Mouse (Mus musculus): ENCODE data around the gene Nectin1. TPM values are rescaled to one million over a fixed set of nuclear protein-coding genes. Genes with fewer than 3 reads are reported as not detected.

The Nectin1 gene
- polyA plus RNA-seq, 1 experiment from 2014 or later: 5.9 TPM

- Histone ChIP-seq H3K36me3 (ENCODE audit: control insufficient read depth, insufficient read depth, low read length) (no peaks in the 10 kb centered on the region), H3K9me3 (ENCODE audit: control insufficient read depth, low read length) (no peaks in the 10 kb centered on the region), H3K4me1 (replicated peaks; ENCODE audit: control insufficient read depth, insufficient read depth, low read length) (no peaks in the 10 kb centered on the region), H3K9ac (ENCODE audit: low read length) (no peak overlapping the region), H3K27ac (ENCODE audit: low read depth) (no peak overlapping the region), H3K4me3 (ENCODE audit: low read depth, low read length) (no peak overlapping the region), H3K27me3 (replicated peaks; ENCODE audit: control insufficient read depth, insufficient read depth, low read length) (0 out of 2 replicates have a peak, but pooled peaks cover 3% of the 10 kb centered on the region), H3K4me2 (ENCODE audit: low read length) (no peak overlapping the region)
- DNase-seq (ENCODE audit: low spot score) (no peak), ATAC-seq (replicated peaks; ENCODE audit: low FRiP score, low TSS enrichment, low read depth) (no peak)
- WGBS: 66% methylated on average over 3 of the region's 3 CpGs
Measured at GRCm38 (mm10) chr9:43713432-43713831, 30.4 kb upstream of the Nectin1 start.

GRCm38 (mm10) chr9:43719407-43719839 lies 24.4 kb upstream of the Nectin1 start:
- Histone ChIP-seq H3K27ac (ENCODE audit: low read depth) (no peak overlapping the region), H3K4me2 (ENCODE audit: low read length) (no peak overlapping the region), H3K9ac (ENCODE audit: low read length) (no peak overlapping the region), H3K4me3 (ENCODE audit: low read depth, low read length) (no peak overlapping the region), H3K9me3 (ENCODE audit: control insufficient read depth, low read length) (no peaks in the 10 kb centered on the region), H3K4me1 (replicated peaks; ENCODE audit: control insufficient read depth, insufficient read depth, low read length) (no peaks in the 10 kb centered on the region), H3K36me3 (ENCODE audit: control insufficient read depth, insufficient read depth, low read length) (no peaks in the 10 kb centered on the region), H3K27me3 (replicated peaks; ENCODE audit: control insufficient read depth, insufficient read depth, low read length) (0 out of 2 replicates have a peak, but pooled peaks cover 3% of the 10 kb centered on the region)
- DNase-seq (ENCODE audit: low spot score): no peak
- WGBS: 73% methylated on average over 4 of the region's 4 CpGs
- ATAC-seq (replicated peaks; ENCODE audit: low FRiP score, low TSS enrichment, low read depth): no peak

GRCm38 (mm10) chr9:43720046-43720445 lies 23.7 kb upstream of the Nectin1 start:
- H3K4me2 ChIP-seq (ENCODE audit: low read length): no peak overlapping the region
- 0 out of 2 replicates have a peak, but pooled peaks cover 3% of the 10 kb centered on the region for H3K27me3 ChIP-seq (replicated peaks; ENCODE audit: control insufficient read depth, insufficient read depth, low read length)
- no peak for ATAC-seq (replicated peaks; ENCODE audit: low FRiP score, low TSS enrichment, low read depth)
- H3K36me3 ChIP-seq (ENCODE audit: control insufficient read depth, insufficient read depth, low read length): no peaks in the 10 kb centered on the region
- 79% methylated on average over 1 of the region's 1 CpGs for WGBS
- no peak overlapping the region for H3K9ac ChIP-seq (ENCODE audit: low read length)
- no peak overlapping the region for H3K4me3 ChIP-seq (ENCODE audit: low read depth, low read length)
- H3K27ac ChIP-seq (ENCODE audit: low read depth): no peak overlapping the region
- H3K9me3 ChIP-seq (ENCODE audit: control insufficient read depth, low read length): no peaks in the 10 kb centered on the region
- no peak for DNase-seq (ENCODE audit: low spot score)
- H3K4me1 ChIP-seq (replicated peaks; ENCODE audit: control insufficient read depth, insufficient read depth, low read length): no peaks in the 10 kb centered on the region

- WGBS: 14% methylated on average over 4 of the region's 4 CpGs
- H3K27ac ChIP-seq (ENCODE audit: low read depth): no peak overlapping the region
- no peaks in the 10 kb centered on the region for H3K9me3 ChIP-seq (ENCODE audit: control insufficient read depth, low read length)
- no peak overlapping the region for H3K4me3 ChIP-seq (ENCODE audit: low read depth, low read length)
- no peak overlapping the region for H3K4me2 ChIP-seq (ENCODE audit: low read length)
- DNase-seq (ENCODE audit: low spot score) (no peak), ATAC-seq (replicated peaks; ENCODE audit: low FRiP score, low TSS enrichment, low read depth) (no peak)
- no peak overlapping the region for H3K9ac ChIP-seq (ENCODE audit: low read length)
- H3K36me3 ChIP-seq (ENCODE audit: control insufficient read depth, insufficient read depth, low read length): no peaks in the 10 kb centered on the region
- H3K27me3 ChIP-seq (replicated peaks; ENCODE audit: control insufficient read depth, insufficient read depth, low read length): no peaks in the 10 kb centered on the region
- no peaks in the 10 kb centered on the region for H3K4me1 ChIP-seq (replicated peaks; ENCODE audit: control insufficient read depth, insufficient read depth, low read length)
Measured at GRCm38 (mm10) chr9:43724093-43724492, 19.7 kb upstream of the Nectin1 start.

GRCm38 (mm10) chr9:43729450-43730266 lies 14.1 kb upstream of the Nectin1 start:
- no peaks in the 10 kb centered on the region; the same call in 1 of the 2 replicates for H3K4me1 ChIP-seq (replicated peaks; ENCODE audit: control insufficient read depth, insufficient read depth, low read length)

GRCm38 (mm10) chr9:43730284-43731027 lies 13.3 kb upstream of the Nectin1 start:
- Histone ChIP-seq H3K4me2 (ENCODE audit: low read length) (no peak overlapping the region), H3K27ac (ENCODE audit: low read depth) (no peak overlapping the region), H3K4me3 (ENCODE audit: low read depth, low read length) (no peak overlapping the region), H3K9ac (ENCODE audit: low read length) (no peak overlapping the region), H3K9me3 (ENCODE audit: control insufficient read depth, low read length) (no peaks in the 10 kb centered on the region), H3K4me1 (replicated peaks; ENCODE audit: control insufficient read depth, insufficient read depth, low read length) (no peaks in the 10 kb centered on the region; the same call in 1 of the 2 replicates), H3K36me3 (ENCODE audit: control insufficient read depth, insufficient read depth, low read length) (no peaks in the 10 kb centered on the region), H3K27me3 (replicated peaks; ENCODE audit: control insufficient read depth, insufficient read depth, low read length) (no peaks in the 10 kb centered on the region)
- no peak for DNase-seq (ENCODE audit: low spot score)
- WGBS: 20% methylated on average over 22 of the region's 22 CpGs
- peak; percentile 33 for ATAC-seq (replicated peaks; ENCODE audit: low FRiP score, low TSS enrichment, low read depth)

More at GRCm38 (mm10) chr9:43729450-43730266, 14.1 kb upstream of the Nectin1 start:
- Histone ChIP-seq H3K4me2 (ENCODE audit: low read length) (no peak overlapping the region), H3K4me3 (ENCODE audit: low read depth, low read length) (no peak overlapping the region), H3K27ac (ENCODE audit: low read depth) (no peak overlapping the region), H3K36me3 (ENCODE audit: control insufficient read depth, insufficient read depth, low read length) (no peaks in the 10 kb centered on the region), H3K27me3 (replicated peaks; ENCODE audit: control insufficient read depth, insufficient read depth, low read length) (no peaks in the 10 kb centered on the region), H3K9ac (ENCODE audit: low read length) (no peak overlapping the region), H3K9me3 (ENCODE audit: control insufficient read depth, low read length) (no peaks in the 10 kb centered on the region)
- WGBS: 11% methylated on average over 10 of the region's 10 CpGs
- ATAC-seq (replicated peaks; ENCODE audit: low FRiP score, low TSS enrichment, low read depth): peak; percentile 92
- peak; percentile 73 for DNase-seq (ENCODE audit: low spot score)

- WGBS: 53% methylated on average over 6 of the region's 6 CpGs
- ATAC-seq (replicated peaks; ENCODE audit: low FRiP score, low TSS enrichment, low read depth) (no peak), DNase-seq (ENCODE audit: low spot score) (no peak)
- Histone ChIP-seq H3K27ac (ENCODE audit: low read depth) (no peak overlapping the region), H3K4me3 (ENCODE audit: low read depth, low read length) (no peak overlapping the region), H3K9ac (ENCODE audit: low read length) (no peak overlapping the region), H3K4me2 (ENCODE audit: low read length) (no peak overlapping the region), H3K36me3 (ENCODE audit: control insufficient read depth, insufficient read depth, low read length) (no peaks in the 10 kb centered on the region), H3K27me3 (replicated peaks; ENCODE audit: control insufficient read depth, insufficient read depth, low read length) (no peaks in the 10 kb centered on the region), H3K4me1 (replicated peaks; ENCODE audit: control insufficient read depth, insufficient read depth, low read length) (no peaks in the 10 kb centered on the region; the same call in 1 of the 2 replicates), H3K9me3 (ENCODE audit: control insufficient read depth, low read length) (no peaks in the 10 kb centered on the region)
Measured at GRCm38 (mm10) chr9:43731880-43732279, 11.9 kb upstream of the Nectin1 start.

- H3K36me3 ChIP-seq (ENCODE audit: control insufficient read depth, insufficient read depth, low read length): no peaks in the 10 kb centered on the region
- no peaks in the 10 kb centered on the region for H3K27me3 ChIP-seq (replicated peaks; ENCODE audit: control insufficient read depth, insufficient read depth, low read length)
- no peak overlapping the region for H3K27ac ChIP-seq (ENCODE audit: low read depth)
- H3K4me3 ChIP-seq (ENCODE audit: low read depth, low read length): no peak overlapping the region
- DNase-seq (ENCODE audit: low spot score) (no peak), ATAC-seq (replicated peaks; ENCODE audit: low FRiP score, low TSS enrichment, low read depth) (no peak)
- H3K4me1 ChIP-seq (replicated peaks; ENCODE audit: control insufficient read depth, insufficient read depth, low read length): peaks cover 3% of the 10 kb centered on the region
- no peak overlapping the region for H3K4me2 ChIP-seq (ENCODE audit: low read length)
- no peak overlapping the region for H3K9ac ChIP-seq (ENCODE audit: low read length)
- WGBS: 45% methylated on average over 8 of the region's 8 CpGs
- H3K9me3 ChIP-seq (ENCODE audit: control insufficient read depth, low read length): no peaks in the 10 kb centered on the region
Measured at GRCm38 (mm10) chr9:43732671-43733070, 11.1 kb upstream of the Nectin1 start.

Data from intestine, embryonic 14.5 days (tissue).